Mouse (Mus musculus): ENCODE results near the gene Poc1a. TPM values are rescaled to one million over a fixed set of nuclear protein-coding genes. Genes with fewer than 3 reads are reported as not detected.

Poc1a gene
- polyA plus RNA-seq, 1 experiment = 24.2 TPM

GRCm38 (mm10) chr9:106361140-106361539 lies 80.3 kb downstream of the Poc1a start:
- no peak for DNase-seq (ENCODE audit: extremely low spot score in 1 of 2, low spot score in 1 of 2)

- DNase-seq (ENCODE audit: extremely low spot score in 1 of 2, low spot score in 1 of 2) = no peak
Measured at GRCm38 (mm10) chr9:106365333-106365732, 84.5 kb downstream of the Poc1a start.

GRCm38 (mm10) chr9:106366188-106366587 lies 85.3 kb downstream of the Poc1a start:
- no peak for DNase-seq (ENCODE audit: extremely low spot score in 1 of 2, low spot score in 1 of 2)

GRCm38 (mm10) chr9:106367001-106367400 lies 86.1 kb downstream of the Poc1a start:
- DNase-seq (ENCODE audit: extremely low spot score in 1 of 2, low spot score in 1 of 2) = no peak

GRCm38 (mm10) chr9:106367592-106368111 lies 86.8 kb downstream of the Poc1a start:
- DNase-seq (ENCODE audit: extremely low spot score in 1 of 2, low spot score in 1 of 2) = peak; percentile 97 to 98

GRCm38 (mm10) chr9:106368112-106368717 lies 87.4 kb downstream of the Poc1a start, which contains the start of gene Dusp7:
Gene Dusp7 (plus strand): TSS chr9:106368632.
- DNase-seq (ENCODE audit: extremely low spot score in 1 of 2, low spot score in 1 of 2) = peak in 1 of 2 experiments; percentile 86

- DNase-seq (ENCODE audit: extremely low spot score in 1 of 2, low spot score in 1 of 2) = peak in 1 of 2 experiments; percentile 52
Measured at GRCm38 (mm10) chr9:106368831-106369501, 88.1 kb downstream of the Poc1a start.

GRCm38 (mm10) chr9:106369801-106370485 lies 89.1 kb downstream of the Poc1a start:
- peak in 1 of 2 experiments; percentile 39 for DNase-seq (ENCODE audit: extremely low spot score in 1 of 2, low spot score in 1 of 2)

- DNase-seq (ENCODE audit: extremely low spot score in 1 of 2, low spot score in 1 of 2) = peak in 1 of 2 experiments; percentile 29
Measured at GRCm38 (mm10) chr9:106370620-106371383, 89.9 kb downstream of the Poc1a start.

GRCm38 (mm10) chr9:106371384-106371671 lies 90.5 kb downstream of the Poc1a start:
- peak; percentile 78 to 79 for DNase-seq (ENCODE audit: extremely low spot score in 1 of 2, low spot score in 1 of 2)

GRCm38 (mm10) chr9:106371776-106372175 lies 90.9 kb downstream of the Poc1a start:
- peak in 1 of 2 experiments; percentile 79 for DNase-seq (ENCODE audit: extremely low spot score in 1 of 2, low spot score in 1 of 2)

- no peak for DNase-seq (ENCODE audit: extremely low spot score in 1 of 2, low spot score in 1 of 2)
Measured at GRCm38 (mm10) chr9:106372431-106373412, 91.9 kb downstream of the Poc1a start.

GRCm38 (mm10) chr9:106373973-106374372 lies 93.1 kb downstream of the Poc1a start:
- no peak for DNase-seq (ENCODE audit: extremely low spot score in 1 of 2, low spot score in 1 of 2)

GRCm38 (mm10) chr9:106377247-106377646 lies 96.4 kb downstream of the Poc1a start:
- DNase-seq (ENCODE audit: extremely low spot score in 1 of 2, low spot score in 1 of 2) = peak in 1 of 2 experiments; percentile 42

GRCm38 (mm10) chr9:106378045-106378444 lies 97.2 kb downstream of the Poc1a start:
- no peak for DNase-seq (ENCODE audit: extremely low spot score in 1 of 2, low spot score in 1 of 2)

GRCm38 (mm10) chr9:106378753-106379152 lies 97.9 kb downstream of the Poc1a start:
- no peak for DNase-seq (ENCODE audit: extremely low spot score in 1 of 2, low spot score in 1 of 2)

- no peak for DNase-seq (ENCODE audit: extremely low spot score in 1 of 2, low spot score in 1 of 2)
Measured at GRCm38 (mm10) chr9:106386181-106386864, 105.5 kb downstream of the Poc1a start.

- DNase-seq (ENCODE audit: extremely low spot score in 1 of 2, low spot score in 1 of 2) = no peak
Measured at GRCm38 (mm10) chr9:106392828-106393527, 112.1 kb downstream of the Poc1a start.

Measured in frontal cortex, adult 2 months (tissue).